Mouse (Mus musculus) heart, adult 11 months (tissue): Measurements from ENCODE around the gene Tmem35b.
A peak's percentile ranks its signal among the peaks of the same experiment; 100 is the strongest.
"Not testable (repeated sequence)": the region's sequence is repeated elsewhere in the genome, so short reads cannot be mapped to it uniquely, and the experiment has no call there.

Experiments used
- DNase-seq: peaks from one replicate; pipeline ENCODE4 v3.0.0; 2022

Tmem35b gene

GRCm38 (mm10) chr4:127123391-127123790 is at the start of gene Tmem35b:
Gene Tmem35b, plus strand, starts transcription at chr4:127123691.
- no peak for DNase-seq

- DNase-seq = peak; percentile 72
These were observed 48.6 kb upstream of the Tmem35b start for GRCm38 (mm10) chr4:127074915-127075314.

GRCm38 (mm10) chr4:127076875-127077548 is 46.5 kb upstream of the Tmem35b start, which contains the start of gene Zmym6:
Gene Zmym6, plus strand, starts transcription at chr4:127077383.
- DNase-seq = peak; percentile 100

- peak; percentile 73 for DNase-seq
These were observed 42.7 kb upstream of the Tmem35b start for GRCm38 (mm10) chr4:127080806-127081205.

GRCm38 (mm10) chr4:127083131-127083530 is 40.4 kb upstream of the Tmem35b start:
- DNase-seq = no peak

GRCm38 (mm10) chr4:127085761-127086160 is 37.7 kb upstream of the Tmem35b start:
- DNase-seq = peak; percentile 21

- peak; percentile 22 for DNase-seq
These were observed 32.3 kb upstream of the Tmem35b start for GRCm38 (mm10) chr4:127091188-127091587.

- DNase-seq = peak; percentile 17
These were observed 28.4 kb upstream of the Tmem35b start for GRCm38 (mm10) chr4:127095090-127095489.

- not testable (repeated sequence) for DNase-seq
These were observed 23.9 kb upstream of the Tmem35b start for GRCm38 (mm10) chr4:127099552-127099951.

- DNase-seq = peak; percentile 35
These were observed 15.9 kb upstream of the Tmem35b start for GRCm38 (mm10) chr4:127107566-127107965.

GRCm38 (mm10) chr4:127110570-127110969 is 12.9 kb upstream of the Tmem35b start:
- peak; percentile 74 for DNase-seq

- DNase-seq = peak; percentile 71
These were observed 840 bp downstream of the Tmem35b start for GRCm38 (mm10) chr4:127124331-127124730.

GRCm38 (mm10) chr4:127125834-127126463 is 2.5 kb downstream of the Tmem35b start:
- peak; percentile 99 for DNase-seq

- DNase-seq = peak; percentile 41
These were observed 11.2 kb downstream of the Tmem35b start for GRCm38 (mm10) chr4:127134687-127135086.

GRCm38 (mm10) chr4:127137591-127137990 is 14.1 kb downstream of the Tmem35b start:
- DNase-seq = peak; percentile 34

GRCm38 (mm10) chr4:127138486-127138885 is 15.0 kb downstream of the Tmem35b start:
- DNase-seq = peak; percentile 61

GRCm38 (mm10) chr4:127150031-127150430 is 26.5 kb downstream of the Tmem35b start:
- peak; percentile 56 for DNase-seq

- DNase-seq = peak; percentile 76
These were observed 29.9 kb downstream of the Tmem35b start for GRCm38 (mm10) chr4:127153345-127153744.

- peak; percentile 52 for DNase-seq
These were observed 32.3 kb downstream of the Tmem35b start for GRCm38 (mm10) chr4:127155757-127156156.

- DNase-seq = peak; percentile 18
These were observed 34.3 kb downstream of the Tmem35b start for GRCm38 (mm10) chr4:127157746-127158145.

- DNase-seq = peak; percentile 66
These were observed 40.4 kb downstream of the Tmem35b start for GRCm38 (mm10) chr4:127163926-127164325.

GRCm38 (mm10) chr4:127167096-127167495 is 43.6 kb downstream of the Tmem35b start:
- DNase-seq = peak; percentile 64

- peak; percentile 60 for DNase-seq
These were observed 44.2 kb downstream of the Tmem35b start for GRCm38 (mm10) chr4:127167731-127168130.

- DNase-seq = peak; percentile 92
These were observed 44.9 kb downstream of the Tmem35b start for GRCm38 (mm10) chr4:127168211-127168913.
